In genomic region chr19:7265478-7266191, GRCm38 (mm10) we compare ENCODE assay signal across 10 mouse cellular contexts. TPM values are rescaled to one million over a fixed set of nuclear protein-coding genes. Genes with fewer than 3 reads are reported as not detected.
DNase-seq lines count a peak whose midpoint lies in the region; ATAC-seq and TF ChIP-seq lines count a peak whose summit lies in the region.
"Had no signal": no experiment of that assay in that cellular context is flagged by ENCODE, and none has a peak within 500 bp of the region (broad histone marks: within the 10 kb centered on the region; RNA-seq: fewer than 3 reads in every experiment).

No protein-coding gene starts in this region.

- 36% methylated on average over 11 of the region's 14 CpGs for WGBS in embryonic facial prominence, embryonic 14.5 days
- WGBS in intestine, embryonic 15.5 days = 19% methylated on average over 14 of the region's 14 CpGs

- ATAC-seq in embryonic facial prominence, embryonic 14.5 days (ENCODE audit: low read depth) = peak; percentile 12; the same call in 1 of the 2 replicates
- ATAC-seq in intestine, embryonic 15.5 days = peak; percentile 51
- ATAC-seq in activated CD4-positive, CD25-positive, alpha-beta regulatory T cell, adult 4 months = no peak

- H3K4me2 ChIP-seq in embryonic facial prominence, embryonic 14.5 days (ENCODE audit: low read depth, low read length) = no peak overlapping the region
- H3K4me2 ChIP-seq in intestine, embryonic 15.5 days (replicated peaks) = peak overlapping the region; percentile 41

- H3K27me3 ChIP-seq in embryonic facial prominence, embryonic 14.5 days (replicated peaks; ENCODE audit: control insufficient read depth, insufficient read depth, low read length) = no peaks in the 10 kb centered on the region
- no peaks in the 10 kb centered on the region for H3K27me3 ChIP-seq in intestine, embryonic 15.5 days (replicated peaks)

- in situ Hi-C loops in ES-E14 (cut with MboI; ENCODE audit: low sequenced_read_pairs in 2 of 2, unreplicated experiment in 2 of 2) = no loop called here

- peak overlapping the region; percentile 51 for H3K9ac ChIP-seq in ES-E14 (ENCODE audit: insufficient read depth, low read depth, low read length, poor library complexity, severe bottlenecking)
- H3K9ac ChIP-seq in embryonic facial prominence, embryonic 14.5 days (ENCODE audit: low read depth, low read length) = no peak overlapping the region; the same call in 1 of the 2 replicates
- H3K9ac ChIP-seq in intestine, embryonic 15.5 days = peak overlapping the region; percentile 12; the same call in 1 of the 2 replicates

- H3K36me3 ChIP-seq in ES-E14 (ENCODE audit: control insufficient read depth, insufficient read depth, low read length, poor library complexity, severe bottlenecking) = peaks cover 12% of the 10 kb centered on the region
- peaks cover 4% of the 10 kb centered on the region for H3K36me3 ChIP-seq in embryonic facial prominence, embryonic 14.5 days (ENCODE audit: control insufficient read depth, insufficient read depth, low read length)
- no peaks in the 10 kb centered on the region for H3K36me3 ChIP-seq in intestine, embryonic 15.5 days

- H3K9me3 ChIP-seq in ES-E14 (ENCODE audit: control insufficient read depth, insufficient read depth, low read depth, low read length) = no peaks in the 10 kb centered on the region
- H3K9me3 ChIP-seq in embryonic facial prominence, embryonic 14.5 days (ENCODE audit: control insufficient read depth, low read length) = peaks cover 5% of the 10 kb centered on the region; the same call in 1 of the 2 replicates
- H3K9me3 ChIP-seq in intestine, embryonic 15.5 days = no peaks in the 10 kb centered on the region

- peaks cover 8 to 29% of the 10 kb centered on the region in 2 experiments for H3K4me1 ChIP-seq in ES-E14 (ENCODE audit: control insufficient read depth in 2 of 2, insufficient read depth in 2 of 2, low read length in 2 of 2, poor library complexity in 1 of 2)
- H3K4me1 ChIP-seq in embryonic facial prominence, embryonic 14.5 days (ENCODE audit: control insufficient read depth, insufficient read depth, low read length) = peaks cover 35% of the 10 kb centered on the region
- H3K4me1 ChIP-seq in intestine, embryonic 15.5 days (replicated peaks) = peaks cover 53% of the 10 kb centered on the region

- peak overlapping the region; percentile 35 for H3K27ac ChIP-seq in gastrocnemius, adult 2 months
- H3K27ac ChIP-seq in ES-E14 (ENCODE audit: insufficient read depth, low read depth, low read length, poor library complexity, severe bottlenecking) = peak overlapping the region; percentile 93
- peak overlapping the region; percentile 93 for H3K27ac ChIP-seq in embryonic facial prominence, embryonic 14.5 days (replicated peaks; ENCODE audit: low read depth, low read length)
- H3K27ac ChIP-seq in intestine, embryonic 15.5 days = peak overlapping the region; percentile 95

- intact Hi-C loops in gastrocnemius, adult 2 months (cut with DNase I) = loop anchor here (2.0 kb wide), 2 partner anchors 79 to 155 kb away; no protein-coding TSS in a partner anchor
- intact Hi-C loops in gastrocnemius, postnatal 36 days (cut with DNase I) = no loop called here

- no peak for TF ChIP-seq CTCF in gastrocnemius, adult 2 months (IDR thresholded peaks at IDR 0.05)

- DNase-seq in gastrocnemius, adult 2 months = no peak
- DNase-seq in gastrocnemius, postnatal 36 days = no peak
- DNase-seq in ES-E14 (ENCODE audit: low read depth, low spot score) = no peak
- peak; percentile 82 for DNase-seq in embryonic facial prominence, embryonic 14.5 days (ENCODE audit: low spot score)
- DNase-seq in retina, postnatal 1 day = peak; percentile 94
- no peak for DNase-seq in adrenal gland, adult 2 months

- H3K4me3 ChIP-seq in gastrocnemius, adult 2 months = no peak overlapping the region
- peak overlapping the region; percentile 41 to 99 for H3K4me3 ChIP-seq in ES-E14 (ENCODE audit: insufficient read depth in 1 of 2, low read depth in 1 of 2, low read length in 2 of 2, poor library complexity in 1 of 2, severe bottlenecking in 1 of 2)
- no peak overlapping the region for H3K4me3 ChIP-seq in embryonic facial prominence, embryonic 14.5 days (ENCODE audit: low read depth, low read length)
- H3K4me3 ChIP-seq in intestine, embryonic 15.5 days (replicated peaks) = no peak overlapping the region
- H3K4me3 ChIP-seq: erythroblast, embryonic 14.5 days; myocyte had no signal

TF ChIP-seq in ES-E14, 5 proteins besides CTCF, POLR2A, EP300 and RAD21:
- TF ChIP-seq CHD2 (IDR thresholded peaks at IDR 0.05; ENCODE audit: low read depth, low read length) (no peak), HCFC1 (IDR thresholded peaks at IDR 0.05; ENCODE audit: borderline replicate concordance, insufficient read depth, low read length) (no peak), MAFK (IDR thresholded peaks at IDR 0.05; ENCODE audit: insufficient read depth, low read depth, low read length) (no peak), ZNF384 (IDR thresholded peaks at IDR 0.05; ENCODE audit: low read depth, low read length) (no peak), ZC3H11A (IDR thresholded peaks at IDR 0.05; ENCODE audit: borderline replicate concordance, low read depth, low read length) (no peak)

RNA-seq across cellular contexts. Expression of gene Rcor2, which starts 1.5 kb away (rescaled TPM):
- total RNA-seq in gastrocnemius, adult 2 months (2021) = 1 to 10 TPM; 1.6 to 2.0 TPM
- total RNA-seq in gastrocnemius, postnatal 36 days (2021) = 1 to 10 TPM; 1.8 to 2.1 TPM
- total RNA-seq in ES-E14 (2012; rRNA removed) = 161 and 192 TPM in 2 replicates
- polyA plus RNA-seq in embryonic facial prominence, embryonic 14.5 days (2014; fragmentation: Nextera tagmentation; extraction: Ambion mirVana) = 10.8 and 11.7 TPM in 2 replicates
- polyA plus RNA-seq in intestine, embryonic 15.5 days (2015; fragmentation: Nextera tagmentation; extraction: Ambion mirVana) = 12.1 and 12.8 TPM in 2 replicates
- polyA plus RNA-seq in activated CD4-positive, CD25-positive, alpha-beta regulatory T cell, adult 4 months (2017; shearing (Covaris generic)) = not detected
- 1 to 10 TPM; 1.9 to 6.3 TPM for total RNA-seq in adrenal gland, adult 2 months (2021)
- polyA plus RNA-seq in adrenal gland, adult 2 months (2012; rRNA removed) = 4.7 and 7.4 TPM in 2 replicates

RNA-seq across cellular contexts. Expression of gene Naa40, which starts 24.7 kb away (rescaled TPM):
- total RNA-seq in gastrocnemius, adult 2 months (2021) = 10 to 100 TPM in 1 of 2 experiments, 1 to 10 TPM in 1; 10.0 to 12.7 TPM
- total RNA-seq in gastrocnemius, postnatal 36 days (2021) = 10 to 100 TPM in 1 of 2 experiments, 1 to 10 TPM in 1; 7.8 to 11.3 TPM
- 50.9 and 56.1 TPM in 2 replicates for total RNA-seq in ES-E14 (2012; rRNA removed)
- 47.8 and 48.4 TPM in 2 replicates for polyA plus RNA-seq in embryonic facial prominence, embryonic 14.5 days (2014; fragmentation: Nextera tagmentation; extraction: Ambion mirVana)
- polyA plus RNA-seq in intestine, embryonic 15.5 days (2015; fragmentation: Nextera tagmentation; extraction: Ambion mirVana) = 49.8 and 52.9 TPM in 2 replicates
- 10 to 100 TPM; 28.0 to 29.3 TPM for polyA plus RNA-seq in activated CD4-positive, CD25-positive, alpha-beta regulatory T cell, adult 4 months (2017; shearing (Covaris generic))
- total RNA-seq in adrenal gland, adult 2 months (2021) = 10 to 100 TPM; 18.5 to 19.9 TPM
- polyA plus RNA-seq in adrenal gland, adult 2 months (2012; rRNA removed) = 18.0 and 19.9 TPM in 2 replicates

RNA-seq across cellular contexts. Expression of gene Cox8a, which starts 48.2 kb away (rescaled TPM):
- 100 to 1,000 TPM in 1 of 2 experiments, 10 to 100 TPM in 1; 72.4 to 113 TPM for total RNA-seq in gastrocnemius, adult 2 months (2021)
- 10 to 100 TPM; 80.2 to 87.0 TPM for total RNA-seq in gastrocnemius, postnatal 36 days (2021)
- 882 and 1,211 TPM in 2 replicates for total RNA-seq in ES-E14 (2012; rRNA removed)
- polyA plus RNA-seq in embryonic facial prominence, embryonic 14.5 days (2014; fragmentation: Nextera tagmentation; extraction: Ambion mirVana) = 995 and 1,073 TPM in 2 replicates
- 1,343 and 1,351 TPM in 2 replicates for polyA plus RNA-seq in intestine, embryonic 15.5 days (2015; fragmentation: Nextera tagmentation; extraction: Ambion mirVana)
- 100 to 1,000 TPM; 387 to 411 TPM for polyA plus RNA-seq in activated CD4-positive, CD25-positive, alpha-beta regulatory T cell, adult 4 months (2017; shearing (Covaris generic))
- total RNA-seq in adrenal gland, adult 2 months (2021) = 1,000 to 10,000 TPM; 1,087 to 1,191 TPM
- 2,774 and 3,841 TPM in 2 replicates for polyA plus RNA-seq in adrenal gland, adult 2 months (2012; rRNA removed)

RNA-seq across cellular contexts. Expression of gene Otub1, which starts 59.5 kb away (rescaled TPM):
- 10 to 100 TPM; 45.0 to 50.3 TPM for total RNA-seq in gastrocnemius, adult 2 months (2021)
- total RNA-seq in gastrocnemius, postnatal 36 days (2021) = 10 to 100 TPM; 45.4 to 49.9 TPM
- 117 and 123 TPM in 2 replicates for total RNA-seq in ES-E14 (2012; rRNA removed)
- polyA plus RNA-seq in embryonic facial prominence, embryonic 14.5 days (2014; fragmentation: Nextera tagmentation; extraction: Ambion mirVana) = 172 and 199 TPM in 2 replicates
- 166 and 172 TPM in 2 replicates for polyA plus RNA-seq in intestine, embryonic 15.5 days (2015; fragmentation: Nextera tagmentation; extraction: Ambion mirVana)
- polyA plus RNA-seq in activated CD4-positive, CD25-positive, alpha-beta regulatory T cell, adult 4 months (2017; shearing (Covaris generic)) = 100 to 1,000 TPM; 157 to 170 TPM
- 100 to 1,000 TPM; 130 to 138 TPM for total RNA-seq in adrenal gland, adult 2 months (2021)
- polyA plus RNA-seq in adrenal gland, adult 2 months (2012; rRNA removed) = 139 and 141 TPM in 2 replicates

Comparison
In these comparisons a context has a peak if more than half of its experiments do, and no peak if none do; other contexts are left out.
1. DNase-seq: peak in embryonic facial prominence, embryonic 14.5 days (single experiment) and retina, postnatal 1 day (single experiment); none in gastrocnemius, adult 2 months (single experiment), gastrocnemius, postnatal 36 days (0 of 2), ES-E14 (single experiment) and adrenal gland, adult 2 months (single experiment).
2. H3K27ac ChIP-seq: peak in every context shown above with its lines; median percentile 95 in intestine, embryonic 15.5 days; 93 in ES-E14; 93 in embryonic facial prominence, embryonic 14.5 days; 35 in gastrocnemius, adult 2 months.
3. H3K4me3 ChIP-seq: peak in ES-E14 (2 of 2); none in gastrocnemius, adult 2 months (single experiment), embryonic facial prominence, embryonic 14.5 days (single experiment) and intestine, embryonic 15.5 days (single experiment).
4. RNA of gene Rcor2, which starts 1.5 kb away (total RNA-seq): 161 to 192 TPM in ES-E14; 1.9 to 6.3 TPM in adrenal gland, adult 2 months, 1.8 to 2.1 TPM in gastrocnemius, postnatal 36 days and 1.6 to 2.0 TPM in gastrocnemius, adult 2 months; every median in the first group is over 10 times any median in the second.